Mouse (Mus musculus) hindbrain, embryonic 11.5 days (tissue): Measurements from ENCODE around the gene 5530400C23Rik. TPM values are rescaled to one million over a fixed set of nuclear protein-coding genes. Genes with fewer than 3 reads are reported as not detected.
"Not testable (repeated sequence)": the region's sequence is repeated elsewhere in the genome, so short reads cannot be mapped to it uniquely, and the experiment has no call there.

Experiments
- ATAC-seq: fragments of 200-750 bp; cut with Nextera tagmentation; 2 replicates; pipeline ENCODE4 v1.8.0; 2017; ENCODE audit warnings: mild to moderate bottlenecking, moderate TSS enrichment, moderate library complexity; ENCODE audit not compliant: low FRiP score
- DNase-seq: peaks from one replicate; pipeline ENCODE4 v3.0.0-alpha.2; 2015; ENCODE audit warnings: low spot score
- H3K27ac ChIP-seq: fragments of 300-500 bp; sonication (generic); 2 replicates; pipeline ENCODE4 v1.5.1; 2014; ENCODE audit warnings: mild to moderate bottlenecking, low read depth, low read length
- H3K27me3 ChIP-seq: fragments of 300-500 bp; sonication (generic); 2 replicates; pipeline ENCODE4 v1.6.1; 2014; ENCODE audit warnings: mild to moderate bottlenecking, low read length, moderate library complexity, mixed read lengths; ENCODE audit not compliant: control insufficient read depth, insufficient read depth
- H3K36me3 ChIP-seq: fragments of 300-500 bp; sonication (generic); 2 replicates; pipeline ENCODE4 v1.6.1; 2014; ENCODE audit warnings: mild to moderate bottlenecking, low read length, moderate library complexity, mixed read lengths; ENCODE audit not compliant: control insufficient read depth, insufficient read depth
- H3K4me1 ChIP-seq: fragments of 300-500 bp; sonication (generic); replicated peaks from 2 replicates; pipeline ENCODE4 v1.6.1; 2014; ENCODE audit warnings: low read length, mixed read lengths; ENCODE audit not compliant: control insufficient read depth, insufficient read depth
- H3K4me2 ChIP-seq: fragments of 300-500 bp; sonication (generic); replicated peaks from 2 replicates; pipeline ENCODE4 v1.6.1; 2014; ENCODE audit warnings: mild to moderate bottlenecking, low read depth, low read length
- H3K4me3 ChIP-seq: fragments of 300-500 bp; sonication (generic); 2 replicates; pipeline ENCODE4 v1.5.1; 2014; ENCODE audit warnings: low read depth, low read length
- H3K9ac ChIP-seq: fragments of 300-500 bp; sonication (generic); 2 replicates; pipeline ENCODE4 v1.6.1; 2014; ENCODE audit warnings: low read depth, low read length
- H3K9me3 ChIP-seq: fragments of 300-500 bp; sonication (generic); 2 replicates; pipeline ENCODE4 v1.6.1; 2016; ENCODE audit warnings: low read length; ENCODE audit not compliant: control insufficient read depth
- WGBS: fragments of 180-500 bp; shearing (Covaris S2); extraction: QIAGEN DNeasy Blood & Tissue Kit; methylation state at CpG from one replicate; pipeline ENCODE4 v1.1.7; 2014; 5-methylcytosine and 5-hydroxymethylcytosine counted together
- polyA plus RNA-seq: library from polyadenylated mRNA; unstranded; fragments of >200 nt; fragmentation: Nextera tagmentation; extraction: Ambion mirVana; gene quantifications from 2 replicates; pipeline ENCODE4 v1.2.1, GENCODE M21; 2014

The 5530400C23Rik gene
- polyA plus RNA-seq, result not detected in 2 replicates

- not testable (repeated sequence) for H3K4me2 ChIP-seq, ATAC-seq, H3K9ac ChIP-seq, H3K27me3 ChIP-seq, H3K4me1 ChIP-seq, H3K36me3 ChIP-seq, H3K9me3 ChIP-seq, DNase-seq, H3K4me3 ChIP-seq, H3K27ac ChIP-seq
Observed at GRCm38 (mm10) chr6:133291916-133292315, at the start of gene 5530400C23Rik. TSS of gene 5530400C23Rik (plus strand) at chr6:133292216.

- H3K27me3 ChIP-seq, result no peaks in the 10 kb centered on the region
- no peak overlapping the region for H3K27ac ChIP-seq
- H3K9me3 ChIP-seq, result no peaks in the 10 kb centered on the region
- DNase-seq (no peak), ATAC-seq (no peak)
- H3K4me3 ChIP-seq, result no peak overlapping the region
- 74% methylated on average over 3 of the region's 3 CpGs for WGBS
- H3K4me1 ChIP-seq, result no peaks in the 10 kb centered on the region
- H3K36me3 ChIP-seq, result no peaks in the 10 kb centered on the region
- no peak overlapping the region for H3K4me2 ChIP-seq
- no peak overlapping the region for H3K9ac ChIP-seq
Observed at GRCm38 (mm10) chr6:133305952-133306715, 14.1 kb downstream of the 5530400C23Rik start.

- 80% methylated on average over 2 of the region's 2 CpGs for WGBS
- not testable (repeated sequence) for H3K36me3 ChIP-seq, H3K4me3 ChIP-seq, DNase-seq, ATAC-seq, H3K9me3 ChIP-seq, H3K27ac ChIP-seq, H3K4me2 ChIP-seq, H3K4me1 ChIP-seq, H3K27me3 ChIP-seq, H3K9ac ChIP-seq
Observed at GRCm38 (mm10) chr6:133313896-133314295, 21.9 kb downstream of the 5530400C23Rik start.

GRCm38 (mm10) chr6:133338535-133338934, 46.5 kb downstream of the 5530400C23Rik start:
- ATAC-seq, result no peak
- 63% methylated on average over 1 of the region's 1 CpGs for WGBS

GRCm38 (mm10) chr6:133341731-133342130, 49.7 kb downstream of the 5530400C23Rik start:
- WGBS, result 70% methylated on average over 5 of the region's 5 CpGs
- H3K4me2 ChIP-seq, DNase-seq, H3K36me3 ChIP-seq, ATAC-seq, H3K27ac ChIP-seq, H3K9ac ChIP-seq, H3K9me3 ChIP-seq, H3K4me1 ChIP-seq, H3K4me3 ChIP-seq, H3K27me3 ChIP-seq: not testable (repeated sequence)

More at GRCm38 (mm10) chr6:133338535-133338934, 46.5 kb downstream of the 5530400C23Rik start:
- Histone ChIP-seq H3K4me1 (no peaks in the 10 kb centered on the region), H3K27ac (no peak overlapping the region), H3K4me2 (no peak overlapping the region), H3K9ac (no peak overlapping the region), H3K4me3 (no peak overlapping the region), H3K9me3 (no peaks in the 10 kb centered on the region), H3K36me3 (no peaks in the 10 kb centered on the region), H3K27me3 (no peaks in the 10 kb centered on the region)
- no peak for DNase-seq

Other genes with a start within 250 kb of the 5530400C23Rik start
- gene Tas2r140, start 236.4 kb upstream of the 5530400C23Rik start, polyA plus RNA-seq, result not detected in 2 replicates
- 77.3 and 92.5 TPM in 2 replicates for gene Smim10l1, start 187.3 kb upstream of the 5530400C23Rik start, polyA plus RNA-seq